Mouse (Mus musculus): ENCODE measurements around the gene Magix.

- TF ChIP-seq POLR2A (IDR thresholded peaks at IDR 0.05; ENCODE audit: extremely low read depth, insufficient read depth, low read length) (no peak), CTCF (IDR thresholded peaks at IDR 0.05; ENCODE audit: low read depth, low read length) (no peak)
Observed at GRCm38 (mm10) chrX:7662936-7663335, 18.1 kb downstream of the Magix start.
